Mouse (Mus musculus): Measurements from ENCODE around the gene Tbc1d2.

GRCm38 (mm10) chr4:46598111-46598510 lies 51.9 kb downstream of the Tbc1d2 start:
- TF ChIP-seq EP300 (IDR thresholded peaks at IDR 0.05; ENCODE audit: low read depth) (no peak), CTCF (IDR thresholded peaks at IDR 0.05; ENCODE audit: low read depth) (no peak)
